Mouse (Mus musculus) C2C12 (cell line): Measurements from ENCODE around the gene Angptl3.

Source experiments
- CEBPB ChIP-seq: IDR thresholded peaks from one replicate; pipeline ENCODE4 v1.6.1; 2011; ENCODE audit warnings: low read depth, mild to moderate bottlenecking, control low read depth, moderate library complexity
- CTCF ChIP-seq: IDR thresholded peaks from one replicate; pipeline ENCODE4 v1.5.1; 2011; ENCODE audit not compliant: control insufficient read depth, insufficient read depth, insufficient read length
- MAX ChIP-seq: IDR thresholded peaks from one replicate; pipeline ENCODE4 v1.6.1; 2011; ENCODE audit warnings: mild to moderate bottlenecking, control low read depth
- MYOD1 ChIP-seq: IDR thresholded peaks from one replicate; pipeline ENCODE4 v1.6.1; 2011; ENCODE audit warnings: low read depth; ENCODE audit not compliant: control insufficient read depth, insufficient read length
- USF1 ChIP-seq: IDR thresholded peaks from one replicate; pipeline ENCODE4 v1.6.1; 2011; ENCODE audit warnings: low read depth, mild to moderate bottlenecking, control low read depth, moderate library complexity

DNA sequence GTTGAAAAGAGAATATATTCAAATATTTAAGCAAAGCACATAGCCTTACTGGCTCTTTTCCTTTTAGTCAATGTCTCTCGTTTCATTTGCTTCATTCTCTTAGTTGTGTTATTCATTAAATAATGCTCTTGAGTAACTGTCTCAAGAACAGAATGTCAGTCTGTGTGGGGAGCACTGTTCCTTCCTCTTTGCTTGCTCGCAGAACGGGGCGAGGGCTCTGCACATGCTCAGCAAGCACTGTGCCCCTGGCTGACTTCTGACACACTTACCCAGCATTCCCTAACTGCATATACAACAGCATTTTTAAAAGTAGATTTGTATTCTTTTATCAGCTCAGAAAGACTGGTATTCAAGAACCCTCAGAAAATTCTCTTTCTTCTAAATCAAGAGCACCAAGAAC, 2.2 kb downstream of the Angptl3 start:
- TF ChIP-seq CTCF (no peak), MAX (no peak), USF1 (no peak), CEBPB (no peak), MYOD1 (no peak)
